Mouse (Mus musculus): ENCODE measurements around the gene Rpl3l. TPM values are rescaled to one million over a fixed set of nuclear protein-coding genes. Genes with fewer than 3 reads are reported as not detected.
"Not testable (repeated sequence)": the region's sequence is repeated elsewhere in the genome, so short reads cannot be mapped to it uniquely, and the experiment has no call there.

The Rpl3l gene
- polyA plus RNA-seq, 1 experiment from 2014 or later = not detected

GRCm38 (mm10) chr17:24721383-24721955, 6.2 kb upstream of the Rpl3l start:
- ATAC-seq (replicated peaks; ENCODE audit: low FRiP score); H3K9me3 ChIP-seq (replicated peaks); H3K27me3 ChIP-seq: not testable (repeated sequence)
- Histone ChIP-seq H3K36me3 (peaks cover 39% of the 10 kb centered on the region), H3K4me3 (replicated peaks) (peak overlapping the region; percentile 98), H3K4me2 (peak overlapping the region; percentile 70), H3K4me1 (peaks cover 34% of the 10 kb centered on the region), H3K27ac (peak overlapping the region; percentile 30; the same call in 1 of the 2 replicates), H3K9ac (peak overlapping the region; percentile 72)
- 53% methylated on average over 7 of the region's 7 CpGs for WGBS

- peak overlapping the region; percentile 16 for H3K9ac ChIP-seq
Observed at GRCm38 (mm10) chr17:24722220-24722924, 5.2 kb upstream of the Rpl3l start.

GRCm38 (mm10) chr17:24723122-24723880, 4.3 kb upstream of the Rpl3l start:
- WGBS = 3% methylated on average over 12 of the region's 12 CpGs

More at GRCm38 (mm10) chr17:24722220-24722924, 5.2 kb upstream of the Rpl3l start:
- H3K36me3 ChIP-seq = peaks cover 31% of the 10 kb centered on the region
- peak overlapping the region; percentile 70 for H3K4me2 ChIP-seq
- WGBS = 36% methylated on average over 13 of the region's 13 CpGs
- 0 out of 2 replicates have a peak overlapping the region, but pooled peaks have one; percentile 92 for H3K27ac ChIP-seq
- peak overlapping the region; percentile 98 for H3K4me3 ChIP-seq (replicated peaks)
- no peaks in the 10 kb centered on the region for H3K9me3 ChIP-seq (replicated peaks)
- peaks cover 34% of the 10 kb centered on the region for H3K4me1 ChIP-seq
- H3K27me3 ChIP-seq = no peaks in the 10 kb centered on the region
- no peak for ATAC-seq (replicated peaks; ENCODE audit: low FRiP score)

GRCm38 (mm10) chr17:24723881-24724180, 3.8 kb upstream of the Rpl3l start:
- H3K4me3 ChIP-seq (replicated peaks) = peak overlapping the region; percentile 98
- H3K9ac ChIP-seq = peak overlapping the region; percentile 91
- peak; percentile 5; the same call in 1 of the 2 replicates for ATAC-seq (replicated peaks; ENCODE audit: low FRiP score)
- peaks cover 29% of the 10 kb centered on the region for H3K4me1 ChIP-seq
- no peaks in the 10 kb centered on the region for H3K27me3 ChIP-seq
- no peaks in the 10 kb centered on the region for H3K9me3 ChIP-seq (replicated peaks)
- peak overlapping the region; percentile 70 for H3K4me2 ChIP-seq
- H3K27ac ChIP-seq = peak overlapping the region; percentile 92
- H3K36me3 ChIP-seq = peaks cover 17% of the 10 kb centered on the region
- under 1% methylated on average over 15 of the region's 15 CpGs for WGBS

More at GRCm38 (mm10) chr17:24723122-24723880, 4.3 kb upstream of the Rpl3l start:
- H3K4me1 ChIP-seq = peaks cover 34% of the 10 kb centered on the region
- H3K9me3 ChIP-seq (replicated peaks) = no peaks in the 10 kb centered on the region
- peak overlapping the region; percentile 92 for H3K27ac ChIP-seq
- no peaks in the 10 kb centered on the region for H3K27me3 ChIP-seq
- H3K9ac ChIP-seq = peak overlapping the region; percentile 91
- H3K36me3 ChIP-seq = peaks cover 22% of the 10 kb centered on the region
- H3K4me3 ChIP-seq (replicated peaks) = peak overlapping the region; percentile 98
- no peak for ATAC-seq (replicated peaks; ENCODE audit: low FRiP score)
- H3K4me2 ChIP-seq = peak overlapping the region; percentile 70

- peak within 1 kb of the TSS; percentile 91 for H3K9ac ChIP-seq
- ATAC-seq (replicated peaks; ENCODE audit: low FRiP score) = peak; percentile 74
- H3K27me3 ChIP-seq = no peaks in the 10 kb centered on the region
- H3K4me2 ChIP-seq = peak within 1 kb of the TSS; percentile 70
- H3K4me3 ChIP-seq (replicated peaks) = peak within 1 kb of the TSS; percentile 98
- under 1% methylated on average over 30 of the region's 30 CpGs for WGBS
- H3K27ac ChIP-seq = peak within 1 kb of the TSS; percentile 92
- H3K9me3 ChIP-seq (replicated peaks) = no peaks in the 10 kb centered on the region
- peaks cover 26% of the 10 kb centered on the region for H3K4me1 ChIP-seq
- peaks cover 16% of the 10 kb centered on the region for H3K36me3 ChIP-seq
Observed at GRCm38 (mm10) chr17:24724184-24724583, 3.4 kb upstream of the Rpl3l start, which contains the start of gene Ndufb10. Ndufb10 (minus strand) TSS chr17:24724478.

- Histone ChIP-seq H3K4me2 (no peak overlapping the region), H3K9ac (no peak overlapping the region), H3K27me3 (no peaks in the 10 kb centered on the region), H3K4me3 (replicated peaks) (no peak overlapping the region), H3K9me3 (replicated peaks) (no peaks in the 10 kb centered on the region), H3K4me1 (peaks cover 26% of the 10 kb centered on the region), H3K36me3 (peaks cover 16% of the 10 kb centered on the region), H3K27ac (no peak overlapping the region)
- no peak for ATAC-seq (replicated peaks; ENCODE audit: low FRiP score)
- WGBS = 74% methylated on average over 3 of the region's 3 CpGs
Observed at GRCm38 (mm10) chr17:24725637-24726390, 1.8 kb upstream of the Rpl3l start.

GRCm38 (mm10) chr17:24728184-24728583, 564 bp downstream of the Rpl3l start:
- H3K9me3 ChIP-seq (replicated peaks) = no peaks in the 10 kb centered on the region
- H3K27ac ChIP-seq = no peak overlapping the region
- H3K4me3 ChIP-seq (replicated peaks) = no peak overlapping the region
- H3K4me2 ChIP-seq = no peak overlapping the region
- ATAC-seq (replicated peaks; ENCODE audit: low FRiP score) = no peak
- H3K36me3 ChIP-seq = no peaks in the 10 kb centered on the region
- H3K4me1 ChIP-seq = peaks cover 5% of the 10 kb centered on the region
- no peaks in the 10 kb centered on the region for H3K27me3 ChIP-seq
- H3K9ac ChIP-seq = no peak overlapping the region
- 71% methylated on average over 17 of the region's 17 CpGs for WGBS

GRCm38 (mm10) chr17:24729067-24729466, 1.4 kb downstream of the Rpl3l start:
- no peak for ATAC-seq (replicated peaks; ENCODE audit: low FRiP score)
- no peak overlapping the region for H3K27ac ChIP-seq
- no peak overlapping the region for H3K4me2 ChIP-seq
- no peaks in the 10 kb centered on the region for H3K4me1 ChIP-seq
- H3K27me3 ChIP-seq = no peaks in the 10 kb centered on the region
- H3K9ac ChIP-seq = no peak overlapping the region
- H3K9me3 ChIP-seq (replicated peaks) = no peaks in the 10 kb centered on the region
- H3K36me3 ChIP-seq = no peaks in the 10 kb centered on the region
- 78% methylated on average over 6 of the region's 6 CpGs for WGBS
- no peak overlapping the region for H3K4me3 ChIP-seq (replicated peaks)

GRCm38 (mm10) chr17:24730787-24731186, 3.2 kb downstream of the Rpl3l start:
- 84% methylated on average over 14 of the region's 14 CpGs for WGBS
- no peak overlapping the region for H3K4me2 ChIP-seq
- peaks cover 2% of the 10 kb centered on the region for H3K4me1 ChIP-seq

GRCm38 (mm10) chr17:24732233-24732935, 4.8 kb downstream of the Rpl3l start:
- Histone ChIP-seq H3K4me1 (peaks cover 13% of the 10 kb centered on the region), H3K4me2 (no peak overlapping the region), H3K27ac (no peak overlapping the region), H3K9me3 (replicated peaks) (no peaks in the 10 kb centered on the region), H3K27me3 (no peaks in the 10 kb centered on the region), H3K4me3 (replicated peaks) (no peak overlapping the region), H3K36me3 (no peaks in the 10 kb centered on the region), H3K9ac (no peak overlapping the region)
- WGBS = 77% methylated on average over 12 of the region's 12 CpGs
- ATAC-seq (replicated peaks; ENCODE audit: low FRiP score) = no peak

More at GRCm38 (mm10) chr17:24730787-24731186, 3.2 kb downstream of the Rpl3l start:
- Histone ChIP-seq H3K9me3 (replicated peaks) (no peaks in the 10 kb centered on the region), H3K27ac (no peak overlapping the region), H3K4me3 (replicated peaks) (no peak overlapping the region), H3K36me3 (no peaks in the 10 kb centered on the region), H3K9ac (no peak overlapping the region), H3K27me3 (no peaks in the 10 kb centered on the region)
- ATAC-seq (replicated peaks; ENCODE audit: low FRiP score) = no peak

- WGBS = 87% methylated on average over 21 of the region's 21 CpGs
Observed at GRCm38 (mm10) chr17:24733434-24734050, 5.9 kb downstream of the Rpl3l start.

More at GRCm38 (mm10) chr17:24733434-24734050, 5.9 kb downstream of the Rpl3l start:
- H3K27ac ChIP-seq = no peak overlapping the region
- no peak for ATAC-seq (replicated peaks; ENCODE audit: low FRiP score)
- no peak overlapping the region for H3K4me2 ChIP-seq
- H3K4me1 ChIP-seq = peaks cover 18% of the 10 kb centered on the region
- H3K36me3 ChIP-seq = no peaks in the 10 kb centered on the region
- H3K27me3 ChIP-seq = no peaks in the 10 kb centered on the region
- no peak overlapping the region for H3K9ac ChIP-seq
- no peaks in the 10 kb centered on the region for H3K9me3 ChIP-seq (replicated peaks)
- no peak overlapping the region for H3K4me3 ChIP-seq (replicated peaks)
